Mouse (Mus musculus) common myeloid progenitor, adult 5-6 weeks (primary cell): ENCODE measurements around the gene Vwa8. TPM values are rescaled to one million over a fixed set of nuclear protein-coding genes. Genes with fewer than 3 reads are reported as not detected.

ENCODE experiments used
- ATAC-seq: replicated peaks from 2 replicates; pipeline ENCODE4 v1.8.0; 2016; ENCODE audit warnings: low read depth, mild to moderate bottlenecking, moderate TSS enrichment, inconsistent platforms; ENCODE audit not compliant: poor library complexity, severe bottlenecking
- total RNA-seq: library from RNA; stranded (forward); fragments of 200-1000, 187-1606 nt; gene quantifications from 2 replicates; pipeline ENCODE4 v1.2.3, GENCODE M21; 2017

Vwa8 gene
- total RNA-seq = 22.3 and 23.5 TPM in 2 replicates

DNA sequence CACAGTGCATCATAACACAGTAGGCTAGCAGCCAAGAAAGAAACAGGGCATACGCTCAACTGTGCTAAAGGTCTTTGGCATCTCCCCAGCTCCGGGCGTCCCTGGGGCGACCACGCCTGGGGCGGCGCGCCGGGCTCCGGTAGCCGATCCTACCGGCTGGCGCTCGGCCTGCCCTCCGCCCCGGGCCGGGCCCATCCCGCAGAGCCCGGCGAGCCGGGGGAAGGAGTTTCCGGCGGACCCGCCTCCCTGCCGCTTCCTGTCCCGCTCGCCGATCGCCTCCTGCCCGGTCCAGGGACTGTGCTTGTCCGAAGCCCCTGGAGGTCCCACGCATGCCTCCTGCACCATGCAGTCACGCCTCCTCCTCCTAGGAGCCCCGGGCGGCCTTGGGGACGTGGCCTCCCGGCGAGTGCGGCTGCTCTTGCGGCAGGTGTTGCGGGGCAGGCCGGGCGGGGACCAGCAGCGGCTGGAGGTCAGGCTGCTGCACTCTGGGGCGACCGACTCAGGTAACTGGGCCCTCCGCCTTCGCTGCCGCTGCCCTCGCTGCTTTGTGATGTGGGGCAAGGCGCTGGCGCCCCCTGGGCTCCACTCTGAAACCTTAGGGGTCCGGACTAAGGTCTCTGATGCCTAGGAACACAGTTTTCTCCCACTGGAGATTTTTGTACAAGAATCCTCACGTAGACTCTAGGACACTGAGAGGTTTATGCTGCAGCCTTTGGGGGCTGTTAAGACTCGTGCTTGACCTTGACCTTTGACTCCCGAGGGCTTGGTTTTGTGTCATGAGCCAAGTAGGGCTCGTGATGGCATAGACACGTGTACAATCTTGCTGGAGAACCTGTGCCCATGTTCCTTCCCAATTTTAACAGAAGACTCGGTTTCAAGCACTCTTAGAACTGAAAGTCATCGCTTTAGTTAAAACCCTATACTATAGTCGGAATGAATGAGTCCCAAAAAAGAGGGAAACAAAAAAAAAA lies at the start of gene Vwa8:
TSS of gene Vwa8 (plus strand) at position 112 of the 971 bp plus-strand sequence.
- peak; percentile 72 for ATAC-seq

DNA sequence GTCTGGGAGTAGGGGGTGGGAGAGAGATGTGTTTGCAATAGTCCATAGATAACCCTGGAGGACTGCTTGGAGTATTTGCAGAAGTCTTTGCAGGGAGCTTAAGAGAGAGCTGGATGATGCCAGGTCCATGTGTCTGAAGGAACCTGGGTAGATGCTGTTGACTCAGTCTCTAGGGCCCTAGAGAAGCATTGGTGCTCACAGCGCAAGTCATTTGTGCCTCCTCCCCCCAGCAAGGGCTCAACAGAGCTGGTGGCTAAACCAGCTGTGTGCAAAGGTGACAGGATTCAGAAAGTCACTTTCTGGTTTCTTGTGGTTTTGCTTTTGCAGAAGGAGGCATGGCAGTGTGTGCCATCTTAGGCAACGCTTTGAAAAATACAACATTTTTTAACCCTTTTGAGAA lies 46.5 kb upstream of the Vwa8 start:
- 0 out of 2 replicates have a peak, but pooled peaks have one; percentile 36 for ATAC-seq

DNA sequence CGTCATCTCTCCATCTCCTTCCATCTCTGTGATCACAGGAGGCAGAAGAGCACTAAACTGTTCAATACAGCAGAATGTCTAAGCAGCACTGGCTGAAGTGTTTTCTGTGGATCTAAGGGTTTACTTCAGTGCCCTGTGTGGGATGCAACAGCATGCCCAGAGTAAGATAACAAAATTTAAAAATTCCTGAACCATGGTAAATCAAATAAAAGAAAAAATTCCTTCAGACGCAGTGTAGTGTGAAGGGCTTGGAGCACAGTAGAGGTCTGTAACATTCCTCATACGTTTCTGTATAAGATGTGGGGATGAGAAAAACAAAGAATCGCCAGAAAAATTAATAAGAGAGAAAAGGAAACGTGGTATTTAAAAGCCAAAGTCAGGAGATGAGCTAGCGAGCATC lies 44.9 kb upstream of the Vwa8 start:
- ATAC-seq = no peak

DNA sequence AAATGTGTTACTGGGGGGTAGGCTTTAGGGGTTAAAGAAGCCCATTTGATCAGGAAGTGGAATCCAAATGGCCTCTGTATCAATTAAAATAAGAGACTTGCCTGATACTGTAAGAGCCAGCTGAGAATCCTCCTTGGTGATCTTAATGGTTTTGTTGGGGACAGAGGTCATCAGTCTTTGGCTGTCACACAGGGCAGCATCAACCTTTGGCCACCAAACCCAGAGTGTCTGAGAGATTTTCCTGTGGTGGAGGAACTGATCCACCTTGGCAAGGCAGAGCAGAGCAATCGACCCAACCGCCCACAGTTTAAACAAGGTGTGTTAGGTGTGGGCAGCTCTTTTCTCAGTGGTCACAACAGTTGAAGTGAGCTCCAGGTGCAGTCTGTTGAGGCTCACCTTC lies 36.0 kb upstream of the Vwa8 start:
- ATAC-seq = no peak

DNA sequence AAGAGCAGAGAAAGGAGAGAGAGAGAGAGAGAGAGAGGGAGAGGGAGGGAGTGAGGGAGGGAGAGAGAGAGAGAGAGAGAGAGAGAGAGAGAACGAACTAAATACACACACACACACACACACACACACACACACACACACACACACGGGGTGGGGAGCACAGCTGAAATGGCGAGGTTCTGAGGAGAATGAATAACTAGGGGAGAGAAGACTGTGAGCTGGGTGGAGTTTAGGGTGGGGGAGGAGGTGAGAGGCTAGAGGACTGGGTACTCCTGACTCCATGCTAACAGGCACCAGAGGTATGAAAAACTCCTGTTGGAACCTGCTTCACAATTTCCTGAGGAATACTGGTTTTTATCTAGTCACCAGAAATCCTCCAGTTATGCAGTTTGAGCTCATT lies 32.4 kb upstream of the Vwa8 start:
- no peak for ATAC-seq

DNA sequence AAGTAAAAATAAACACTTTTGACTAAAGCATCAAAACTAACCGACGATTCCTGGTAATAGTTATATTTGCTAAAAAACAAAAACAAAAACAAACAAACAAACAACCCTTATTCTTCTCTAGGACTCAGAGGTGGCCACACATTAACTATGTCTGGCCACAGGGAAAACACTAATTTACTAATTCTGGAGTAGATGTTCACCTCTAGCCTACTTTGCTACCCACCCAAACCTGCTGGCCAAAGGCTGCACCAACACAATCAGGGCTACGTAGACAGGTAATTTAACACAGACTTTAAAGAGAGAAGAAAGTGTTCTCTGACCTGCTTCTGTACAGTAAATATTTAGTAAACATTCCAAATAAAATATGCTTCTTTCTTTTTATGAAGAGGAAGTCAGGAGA lies 31.2 kb upstream of the Vwa8 start:
- ATAC-seq = no peak

DNA sequence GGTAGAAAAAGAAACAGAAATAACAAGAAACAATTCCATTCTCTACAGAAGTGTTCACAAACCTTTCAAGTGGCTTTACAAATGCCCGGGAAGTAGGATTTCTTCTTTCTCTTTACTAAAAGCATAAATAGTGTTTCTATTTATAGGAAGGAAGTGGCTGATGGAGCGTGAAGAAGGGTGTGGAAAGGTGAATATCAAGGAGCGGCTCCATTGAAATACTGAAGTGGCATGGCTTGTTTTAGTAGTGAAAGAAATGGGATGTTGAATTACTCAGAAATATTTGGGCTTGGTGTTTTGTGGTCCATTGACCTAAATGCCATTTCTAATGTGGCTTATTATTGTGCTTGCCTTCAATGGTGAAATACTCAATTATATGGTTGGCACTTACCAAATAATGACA lies 30.4 kb upstream of the Vwa8 start:
- no peak for ATAC-seq

DNA sequence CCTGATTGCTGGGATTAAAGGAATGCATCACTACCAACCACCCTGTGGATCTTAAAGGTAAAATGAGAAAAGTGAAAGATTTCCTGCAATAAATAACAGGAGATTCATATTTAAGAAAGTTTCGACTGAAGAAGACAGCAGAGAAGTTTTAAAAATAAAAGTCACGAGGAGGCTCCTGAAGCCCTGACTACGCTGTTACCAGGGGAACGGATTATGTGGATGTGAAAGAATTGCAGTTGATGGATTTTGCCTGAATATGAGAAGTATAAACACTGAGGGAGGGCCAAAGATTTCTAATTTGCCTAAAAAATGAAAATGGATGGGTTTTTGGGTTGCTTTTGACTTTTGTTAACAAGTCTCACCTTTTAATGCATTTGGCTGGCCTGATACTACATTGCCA lies 24.8 kb upstream of the Vwa8 start:
- no peak for ATAC-seq

DNA sequence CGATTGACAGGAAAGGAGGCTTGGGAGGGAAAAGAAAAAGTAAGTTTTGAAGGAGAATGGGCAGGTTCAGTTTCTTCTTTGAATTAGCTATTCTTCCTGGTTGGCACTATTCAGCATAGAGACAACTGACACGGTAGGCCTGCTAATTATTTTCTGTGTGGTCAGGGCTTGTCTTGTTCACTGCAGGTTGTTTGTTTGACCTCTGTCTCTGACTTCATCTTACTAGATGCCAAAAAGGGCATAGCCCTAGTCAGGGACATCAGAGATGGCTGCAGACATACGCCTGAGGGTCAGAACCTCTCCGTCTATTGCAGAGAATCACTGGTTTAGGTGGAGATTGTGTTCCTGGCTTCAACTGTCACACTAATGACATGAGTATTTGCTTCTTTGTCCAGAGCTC lies 24.3 kb upstream of the Vwa8 start:
- ATAC-seq = no peak

DNA sequence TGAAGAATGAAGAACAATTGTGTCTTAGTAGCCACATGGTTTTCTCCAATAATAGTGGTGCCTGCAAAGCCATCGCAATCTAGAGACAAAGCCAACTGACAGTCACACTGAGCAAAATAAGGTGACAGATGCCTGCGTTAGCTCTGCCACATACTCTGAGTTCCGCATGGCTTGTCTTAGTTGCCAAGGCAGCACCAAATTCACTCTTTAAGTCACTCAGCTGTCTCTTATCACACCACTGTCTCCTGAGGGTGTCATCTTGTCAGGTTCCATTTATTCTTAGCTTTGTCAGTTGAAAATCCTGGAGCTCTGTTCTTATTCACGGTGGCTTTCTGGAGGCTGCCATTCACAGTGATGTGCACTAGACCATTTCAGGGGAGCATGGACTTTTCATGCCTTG lies 17.7 kb upstream of the Vwa8 start:
- no peak for ATAC-seq

DNA sequence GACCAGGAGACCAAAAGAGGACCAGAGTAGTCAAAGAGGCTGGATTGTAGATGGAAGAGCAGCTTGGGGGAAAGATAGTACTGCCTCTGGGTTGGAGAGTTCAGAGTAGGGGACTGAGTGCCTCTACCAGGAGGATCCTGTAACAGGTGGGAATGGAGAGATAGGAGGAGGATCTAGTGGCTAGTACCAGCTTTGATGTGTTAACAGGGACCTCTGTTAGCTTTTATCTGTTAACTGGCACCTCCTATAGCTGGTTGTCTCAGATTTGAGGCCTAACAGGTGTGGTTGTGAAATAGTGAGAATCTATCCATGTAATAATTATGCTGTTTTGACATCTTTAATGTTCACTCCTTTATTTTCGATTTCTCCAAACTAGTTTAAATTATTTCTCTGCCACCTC lies 904 bp upstream of the Vwa8 start:
- ATAC-seq = no peak

DNA sequence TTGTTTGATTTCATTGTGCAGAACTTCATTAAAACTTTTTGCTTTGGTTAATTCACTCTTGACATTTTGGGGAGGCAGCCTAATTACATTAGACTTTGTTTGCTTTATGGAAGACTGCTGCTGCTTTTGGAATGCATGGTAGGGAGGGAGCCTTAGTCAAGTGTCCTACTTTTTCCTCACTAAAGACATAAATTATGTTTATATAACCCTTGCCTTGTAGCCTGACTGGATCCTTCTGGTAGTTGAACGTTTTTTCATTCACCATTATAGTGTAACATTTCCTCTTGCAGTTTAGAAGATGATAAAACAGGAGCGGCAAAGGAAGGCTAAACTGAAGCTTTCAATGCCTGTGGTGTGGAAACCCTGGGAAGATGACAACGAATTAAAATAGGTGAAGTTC lies 375 bp upstream of the Vwa8 start:
- ATAC-seq = no peak

DNA sequence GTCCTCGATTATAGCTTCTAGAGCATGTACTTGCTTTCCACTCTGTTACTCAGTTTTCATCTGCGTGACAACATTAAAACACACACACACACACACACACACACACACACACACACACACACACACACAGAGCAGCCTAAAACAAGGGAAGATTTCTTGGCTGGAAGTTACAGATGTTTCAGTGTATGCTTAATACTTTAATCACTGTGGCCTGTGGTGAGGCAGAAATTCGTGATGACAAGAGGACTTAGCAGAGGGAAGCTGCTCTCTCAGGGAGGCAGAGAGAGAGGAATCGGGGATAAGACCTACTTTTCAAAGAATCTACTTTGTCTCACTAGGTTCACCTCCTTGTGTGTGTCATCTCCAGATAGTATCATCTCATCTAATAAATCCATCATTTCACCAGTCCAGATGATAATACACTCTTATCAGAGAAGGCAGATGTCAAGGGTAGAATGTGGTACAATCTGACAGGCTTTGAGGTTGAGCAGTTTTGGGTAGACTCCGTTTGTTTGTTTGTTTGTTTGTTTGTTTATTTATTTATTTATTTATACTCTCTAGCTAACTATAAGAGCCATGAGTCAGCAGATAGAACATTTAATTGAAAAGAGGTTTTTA lies 1.2 kb downstream of the Vwa8 start:
- 0 out of 2 replicates have a peak, but pooled peaks have one; percentile 10 for ATAC-seq

DNA sequence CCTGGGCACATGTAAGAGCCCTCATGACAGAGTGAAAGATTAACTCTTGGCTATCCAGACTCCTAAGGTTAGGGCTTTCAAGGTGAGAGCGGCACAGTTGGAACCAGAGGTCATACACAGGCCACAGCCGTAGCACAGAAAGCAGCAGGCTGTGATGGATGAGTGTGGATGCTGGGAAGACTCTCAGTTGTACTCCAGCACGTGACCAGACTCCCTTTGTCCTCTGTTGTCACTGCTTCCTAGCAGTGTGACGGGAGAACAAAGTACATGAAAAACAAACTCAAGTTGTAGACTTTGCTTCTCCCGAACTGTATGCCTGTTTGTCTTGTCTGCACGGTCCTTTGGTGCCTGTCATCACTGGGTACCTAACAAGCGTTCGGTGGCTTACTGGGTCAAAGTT lies 1.8 kb downstream of the Vwa8 start:
- ATAC-seq = no peak

DNA sequence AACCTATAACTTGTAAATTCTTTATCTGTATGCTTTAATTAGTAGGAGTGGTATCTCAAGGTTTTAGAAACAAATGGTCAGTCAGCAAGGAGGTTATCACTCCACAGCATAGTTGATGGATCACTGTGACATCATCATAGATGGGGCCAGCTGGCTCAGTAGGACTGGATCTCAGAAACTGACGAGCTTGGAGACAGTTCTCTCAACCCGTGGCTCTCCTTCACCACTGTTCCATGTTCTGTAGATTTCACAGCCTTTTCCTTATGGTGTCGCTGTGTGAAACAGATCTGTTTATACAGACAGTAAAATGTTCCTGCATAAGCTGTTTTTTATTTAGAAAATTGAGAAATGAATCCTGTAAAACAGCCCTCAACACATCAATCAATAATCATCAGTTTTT lies 2.5 kb downstream of the Vwa8 start:
- no peak for ATAC-seq

DNA sequence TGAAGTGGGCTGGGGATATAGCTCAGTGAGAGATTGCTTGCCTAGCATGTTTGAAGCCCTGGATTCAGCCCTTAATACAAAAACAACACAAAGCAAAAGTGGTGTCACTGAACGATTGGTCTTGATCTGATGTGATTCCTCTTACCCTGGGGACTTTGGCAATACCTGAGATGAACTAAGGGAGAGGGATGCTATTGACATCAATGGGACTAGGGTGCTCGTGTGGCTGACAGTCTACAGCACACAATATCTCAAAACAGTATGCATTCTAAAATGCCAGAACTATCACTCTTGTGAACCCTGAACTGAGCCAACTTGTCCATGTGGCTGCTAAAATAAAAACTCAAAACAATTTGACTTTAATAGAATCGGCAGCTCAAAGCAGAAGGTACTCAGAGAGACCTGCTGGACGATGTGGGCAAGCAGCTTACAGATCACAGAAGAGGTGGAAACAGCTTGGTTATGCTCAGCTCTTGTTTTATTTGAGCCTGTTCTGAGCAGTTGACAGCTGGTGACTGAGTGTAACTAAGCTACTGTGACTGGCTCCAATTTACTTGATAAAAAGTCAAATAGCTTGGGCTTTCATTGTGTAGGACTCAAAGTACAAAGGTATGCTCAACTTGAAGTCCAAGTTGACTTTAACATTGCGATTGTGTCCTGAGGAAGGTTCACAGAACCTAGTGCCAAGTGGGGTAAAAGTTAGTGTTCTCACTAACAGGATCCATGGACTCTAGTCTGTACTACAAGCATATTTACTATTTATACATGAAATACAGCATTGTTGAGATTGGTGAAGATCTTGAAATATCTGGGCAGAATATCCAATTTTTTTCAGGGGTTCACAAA lies 3.8 kb downstream of the Vwa8 start:
- ATAC-seq = no peak

DNA sequence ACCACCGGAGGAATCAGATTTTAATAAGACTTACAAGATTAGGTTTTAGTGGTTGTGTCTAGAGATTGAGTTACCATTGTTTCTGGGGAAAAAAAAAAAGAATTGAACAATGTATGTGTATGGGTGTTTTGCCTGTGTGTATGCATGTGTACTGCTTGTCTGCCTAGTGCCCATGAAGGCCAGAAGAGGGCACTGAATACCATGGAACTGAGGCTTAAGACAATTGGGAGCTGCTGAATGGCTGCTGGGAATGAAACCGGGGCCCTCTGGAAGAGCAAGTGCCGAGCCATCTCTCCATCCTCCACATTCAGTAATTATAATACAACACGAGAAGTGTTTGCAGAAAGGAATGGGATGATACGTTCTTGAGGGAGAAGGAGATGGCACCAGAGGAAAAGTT lies 12.3 kb downstream of the Vwa8 start:
- no peak for ATAC-seq

DNA sequence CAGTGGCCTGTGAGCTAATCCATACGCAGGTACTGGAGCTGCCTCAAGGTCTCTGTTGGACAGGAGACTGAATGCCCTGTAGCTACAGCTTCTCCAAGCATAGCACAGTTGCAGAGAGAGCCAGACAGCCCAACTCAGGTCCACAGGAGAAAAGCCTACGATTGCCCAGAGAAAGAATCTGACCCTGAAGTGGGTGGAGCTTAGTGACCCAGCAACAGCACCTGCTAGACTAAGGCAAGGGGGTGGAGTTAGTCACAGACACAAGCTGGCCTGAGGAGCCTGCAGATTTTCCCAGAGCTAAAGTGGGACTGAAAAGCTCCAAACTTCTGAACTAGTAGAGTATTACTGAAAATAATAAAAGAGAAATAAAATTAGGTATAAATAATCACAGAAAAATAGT lies 21.2 kb downstream of the Vwa8 start:
- no peak for ATAC-seq

DNA sequence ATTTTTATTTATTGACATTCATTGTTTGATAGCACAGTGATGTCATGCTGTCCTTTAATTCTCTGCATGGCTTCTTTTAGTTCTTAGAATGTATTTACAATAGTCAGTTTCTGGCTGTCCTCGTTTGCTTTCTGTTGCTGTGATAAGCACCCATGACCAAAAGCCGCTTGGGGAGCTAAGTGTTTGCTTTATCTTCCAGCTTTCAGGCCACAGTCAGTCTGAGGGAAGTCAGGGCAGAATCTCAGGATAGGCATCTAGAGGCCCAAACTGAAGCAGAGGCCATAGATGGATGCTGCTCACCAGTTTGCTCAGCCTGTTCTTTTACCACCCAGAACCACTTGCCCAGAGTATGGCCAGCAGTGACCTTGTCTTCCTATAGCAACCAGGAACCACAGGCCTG lies 28.3 kb downstream of the Vwa8 start:
- ATAC-seq = no peak

DNA sequence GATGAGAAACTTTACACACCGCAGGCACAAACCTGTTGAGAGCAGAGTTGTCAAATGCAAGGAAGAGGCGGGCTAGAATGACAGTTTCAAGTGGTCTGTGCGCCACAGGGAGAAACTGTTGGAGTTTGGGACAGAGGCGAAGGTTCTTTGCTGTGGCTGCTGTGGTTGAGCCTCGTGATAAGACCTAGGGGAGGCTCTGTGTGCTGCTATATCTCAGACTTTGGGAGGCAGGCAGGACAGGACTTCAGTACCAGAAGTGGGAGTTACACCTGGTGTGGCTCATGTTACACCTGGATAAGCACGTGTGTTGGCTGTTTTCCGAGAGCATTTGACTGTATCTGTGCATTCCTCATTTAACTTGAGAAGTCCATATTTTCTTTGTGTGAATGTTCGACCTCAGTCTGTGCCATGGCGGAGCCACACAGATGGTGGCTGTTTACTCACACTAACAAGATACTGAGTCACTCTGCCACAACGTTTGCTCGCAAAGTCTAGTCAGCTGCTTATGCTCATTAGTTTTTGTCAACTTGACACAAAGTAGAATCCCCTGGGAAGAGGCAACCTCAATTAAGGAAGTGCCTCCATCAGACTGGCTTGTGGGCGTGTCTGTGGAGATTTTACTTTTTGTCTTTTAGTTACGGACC lies 29.7 kb downstream of the Vwa8 start:
- ATAC-seq = no peak
